Mouse (Mus musculus) cortical plate, adult 2 months (tissue): ENCODE results near the gene Ddx42. TPM values are rescaled to one million over a fixed set of nuclear protein-coding genes. Genes with fewer than 3 reads are reported as not detected.

Experiments used
- H3K27ac ChIP-seq: fragments of 200-500 bp; 2 replicates; pipeline ENCODE4 v1.5.1; 2012; ENCODE audit warnings: low read length, control low read depth, inconsistent platforms; ENCODE audit not compliant: insufficient read depth
- H3K4me1 ChIP-seq: fragments of 200-500 bp; 2 replicates; pipeline ENCODE4 v1.6.1; 2011; ENCODE audit warnings: low read length; ENCODE audit not compliant: control insufficient read depth, insufficient read depth
- H3K4me3 ChIP-seq: fragments of 200-500 bp; 2 replicates; pipeline ENCODE4 v1.5.1; 2011; ENCODE audit warnings: mild to moderate bottlenecking, low read length, control low read depth; ENCODE audit not compliant: insufficient read depth
- CTCF ChIP-seq: fragments of 200-500 bp; IDR thresholded peaks from 2 replicates; pipeline ENCODE4 v1.5.1; 2011; ENCODE audit warnings: mild to moderate bottlenecking, control low read depth, low read length; ENCODE audit not compliant: insufficient read depth; ENCODE audit errors: extremely low read depth
- POLR2A ChIP-seq: fragments of 200-500 bp; IDR thresholded peaks from 2 replicates; pipeline ENCODE4 v1.6.1; 2011; ENCODE audit warnings: mild to moderate bottlenecking, low read length, control low read depth; ENCODE audit not compliant: insufficient read depth; ENCODE audit errors: extremely low read depth
- polyA plus RNA-seq: library from polyadenylated mRNA; depleted of rRNA; stranded (reverse); fragments of >200 nt; gene quantifications from 2 replicates; pipeline ENCODE4 v1.2.3, GENCODE M21; 2012

Ddx42 gene
- polyA plus RNA-seq, 1 experiment, result 41.6 TPM

DNA sequence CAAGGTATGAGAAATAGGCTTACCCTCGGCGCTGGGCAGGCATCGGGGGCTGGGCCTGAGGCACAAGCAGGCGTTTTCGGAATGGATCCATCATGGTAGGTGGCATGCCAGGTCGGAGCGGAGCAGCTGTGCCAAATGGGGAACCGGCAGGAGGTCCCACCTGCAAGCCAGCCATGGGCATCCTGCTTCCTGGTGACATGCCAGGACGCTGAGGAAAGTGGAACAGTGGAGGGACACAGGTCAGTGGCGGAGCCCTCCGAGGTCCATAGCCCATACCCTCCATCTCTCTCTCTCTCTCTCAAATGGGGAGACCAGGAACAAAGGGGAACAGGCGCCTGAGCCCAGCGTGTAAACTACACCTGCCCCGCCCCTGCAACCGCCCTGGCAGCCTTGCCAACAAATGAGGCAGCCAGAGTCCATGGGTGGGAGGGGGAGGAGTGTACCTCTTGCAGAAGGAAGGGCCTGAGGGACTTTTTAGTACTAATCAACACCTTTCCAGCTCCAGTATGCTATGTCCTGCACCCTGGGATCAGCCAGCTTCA, 50.7 kb downstream of the Ddx42 start:
- H3K27ac ChIP-seq, result peak overlapping the region; percentile 15; the same call in 1 of the 2 replicates
- no peak overlapping the region for H3K4me3 ChIP-seq
- no peak for TF ChIP-seq CTCF
- no peak for TF ChIP-seq POLR2A
- H3K4me1 ChIP-seq, result peaks cover 2% of the 10 kb centered on the region

DNA sequence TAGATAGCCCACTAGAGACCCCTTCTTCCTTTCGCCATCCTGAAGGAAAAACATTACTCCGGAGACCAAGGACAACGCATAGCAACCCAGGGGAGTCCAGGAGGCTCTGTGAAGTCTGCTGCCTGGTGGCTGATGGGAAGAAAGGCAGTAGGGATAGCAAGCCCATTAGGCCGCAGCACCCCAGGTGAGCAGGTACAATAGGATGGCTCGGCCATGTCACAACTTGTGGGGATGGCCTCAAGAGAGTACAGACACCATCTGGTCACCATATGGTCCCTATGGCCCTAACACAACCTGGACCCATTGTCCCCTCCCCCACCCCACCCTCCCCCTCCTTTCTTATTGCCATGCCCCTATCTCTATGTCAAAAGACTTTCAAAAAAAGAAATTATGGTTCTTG, 51.1 kb downstream of the Ddx42 start:
- H3K27ac ChIP-seq, result peak overlapping the region; percentile 15; the same call in 1 of the 2 replicates
- H3K4me3 ChIP-seq, result no peak overlapping the region
- H3K4me1 ChIP-seq, result peaks cover 2% of the 10 kb centered on the region
- TF ChIP-seq POLR2A (no peak), CTCF (no peak)

DNA sequence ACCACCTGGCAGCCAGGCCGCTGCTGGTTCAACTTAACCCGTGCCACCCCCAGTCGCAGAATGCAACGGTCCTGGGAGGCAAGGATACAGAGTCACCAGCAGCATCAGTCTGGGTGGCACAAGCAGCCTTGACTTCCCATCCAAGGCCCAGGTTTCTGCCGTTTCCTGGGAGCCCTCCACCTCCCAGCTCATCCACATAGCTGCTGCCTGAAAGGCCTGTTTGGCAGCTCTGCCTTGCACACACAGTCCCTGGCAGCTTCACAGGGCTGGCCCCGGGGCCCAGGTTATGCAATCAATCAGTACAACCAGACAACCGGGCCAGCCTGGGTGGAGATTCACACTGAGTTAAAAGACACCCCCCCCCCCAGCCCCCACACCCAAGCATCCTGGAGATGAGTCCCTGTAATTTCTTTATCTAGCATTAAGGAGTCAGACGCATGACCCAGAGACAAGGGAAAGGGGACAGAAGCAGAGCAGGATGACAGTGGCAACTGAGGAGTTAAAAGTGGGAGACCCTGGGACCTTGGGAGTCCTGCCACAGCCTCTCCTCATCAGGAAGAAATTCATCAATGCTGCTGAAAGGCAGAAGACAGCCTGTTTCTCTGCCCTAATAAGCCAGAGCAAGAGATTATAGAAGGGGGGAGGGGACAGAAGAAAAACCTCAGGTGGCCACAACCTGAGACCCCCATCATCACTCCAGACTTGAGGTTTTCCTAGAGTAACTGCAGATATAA, 51.8 kb downstream of the Ddx42 start:
- Histone ChIP-seq H3K4me3 (no peak overlapping the region), H3K27ac (peak overlapping the region; percentile 77; the same call in 1 of the 2 replicates), H3K4me1 (peaks cover 2% of the 10 kb centered on the region)
- TF ChIP-seq CTCF, result no peak
- TF ChIP-seq POLR2A, result no peak

DNA sequence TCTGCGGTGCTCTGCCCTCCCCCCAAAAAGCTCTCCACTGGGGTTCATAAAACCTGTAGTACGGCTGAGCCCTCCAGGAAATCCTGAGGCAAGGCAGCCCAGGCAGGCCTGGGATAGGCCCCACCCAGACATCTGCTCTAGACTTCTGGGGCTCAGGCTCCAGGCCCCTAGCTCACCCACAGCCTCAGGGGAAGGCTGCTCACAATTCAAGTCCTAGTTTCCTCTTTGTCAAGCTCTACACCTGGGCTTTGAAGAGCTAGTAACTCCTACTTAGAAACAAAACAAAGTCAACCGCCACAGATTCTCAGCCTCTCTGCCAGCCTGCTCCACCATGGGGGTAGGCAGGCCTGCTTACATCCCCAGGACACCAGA, 52.3 kb downstream of the Ddx42 start:
- Histone ChIP-seq H3K4me1 (peaks cover 2% of the 10 kb centered on the region), H3K4me3 (no peak overlapping the region), H3K27ac (no peak overlapping the region)
- TF ChIP-seq POLR2A, result no peak
- no peak for TF ChIP-seq CTCF

DNA sequence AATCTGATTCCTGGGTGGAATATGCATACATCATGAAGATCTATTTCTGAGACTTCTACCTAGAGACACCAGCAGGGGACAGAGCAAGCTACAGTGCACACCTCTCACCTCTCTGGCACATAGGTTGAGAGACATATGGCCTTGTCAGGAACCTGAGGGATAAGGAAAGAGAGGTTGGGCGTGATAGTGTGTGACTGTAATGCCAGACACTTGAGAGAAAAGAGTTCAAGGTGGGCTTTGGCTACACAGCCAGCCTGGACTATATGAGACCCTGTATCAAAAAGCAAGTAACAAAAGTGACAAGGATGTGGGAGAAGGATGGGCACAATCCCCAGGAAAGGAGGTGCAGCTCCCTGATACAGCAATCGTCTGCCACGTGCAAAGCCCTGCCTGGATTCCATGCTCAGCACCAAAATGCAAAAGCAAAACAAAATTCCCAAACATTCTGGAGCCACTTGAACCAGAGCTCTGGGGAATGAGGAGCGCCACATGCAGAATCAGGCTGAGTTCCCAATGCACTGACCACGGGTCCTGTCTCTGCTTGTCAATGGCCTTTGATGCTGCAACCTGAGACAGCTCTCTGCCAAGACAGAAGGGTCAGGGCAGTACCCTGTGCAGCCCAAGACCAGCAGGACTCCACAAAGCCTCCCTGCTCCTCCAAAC, 54.5 kb downstream of the Ddx42 start:
- Histone ChIP-seq H3K4me1 (peaks cover 3% of the 10 kb centered on the region), H3K4me3 (peak overlapping the region; percentile 50), H3K27ac (peak overlapping the region; percentile 7; the same call in 1 of the 2 replicates)
- no peak for TF ChIP-seq POLR2A
- no peak for TF ChIP-seq CTCF

DNA sequence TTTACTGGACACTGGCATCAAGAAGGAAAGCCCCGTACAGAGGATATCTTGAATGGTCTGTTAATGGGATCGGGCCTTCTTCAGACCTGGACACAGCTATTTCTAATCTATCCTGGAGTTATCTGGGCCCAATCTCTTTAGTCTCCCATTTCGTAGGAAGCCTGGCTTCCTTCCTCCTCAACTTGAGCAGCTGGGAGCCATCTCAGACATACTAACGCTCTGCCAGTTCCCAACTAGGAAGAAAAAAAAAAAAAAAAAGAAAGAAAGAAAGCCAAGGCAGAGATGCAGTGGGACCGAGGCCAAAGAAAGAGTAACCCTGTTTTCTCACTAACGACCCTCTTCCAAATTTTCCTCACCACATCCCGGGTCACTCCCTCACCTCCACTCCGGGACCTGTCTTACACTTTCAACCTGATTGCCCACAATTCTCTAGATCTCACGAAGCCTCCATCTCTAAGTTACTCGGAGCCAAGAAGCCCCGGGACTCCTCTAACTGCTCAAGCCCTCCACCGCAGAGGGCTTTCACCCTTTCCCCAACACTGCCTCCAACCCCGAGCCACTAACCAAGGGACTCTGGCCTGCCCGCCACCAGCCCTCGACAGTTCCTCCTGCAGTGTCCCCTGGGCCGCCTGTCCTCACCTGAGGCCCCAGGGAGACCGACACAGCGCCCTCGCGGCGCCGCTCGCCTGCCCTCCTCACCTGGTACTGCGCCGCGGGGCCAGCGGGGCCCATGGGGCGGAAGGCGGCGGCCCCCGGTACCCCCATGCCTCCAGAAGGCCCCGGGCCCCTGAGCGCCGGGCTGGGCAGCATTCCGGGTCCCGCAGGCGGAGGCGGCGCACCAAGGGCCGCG, 55.3 kb downstream of the Ddx42 start:
- TF ChIP-seq POLR2A, result no peak
- no peak for TF ChIP-seq CTCF
- Histone ChIP-seq H3K4me3 (peak overlapping the region; percentile 50), H3K4me1 (peaks cover 5% of the 10 kb centered on the region), H3K27ac (peak overlapping the region; percentile 80)

DNA sequence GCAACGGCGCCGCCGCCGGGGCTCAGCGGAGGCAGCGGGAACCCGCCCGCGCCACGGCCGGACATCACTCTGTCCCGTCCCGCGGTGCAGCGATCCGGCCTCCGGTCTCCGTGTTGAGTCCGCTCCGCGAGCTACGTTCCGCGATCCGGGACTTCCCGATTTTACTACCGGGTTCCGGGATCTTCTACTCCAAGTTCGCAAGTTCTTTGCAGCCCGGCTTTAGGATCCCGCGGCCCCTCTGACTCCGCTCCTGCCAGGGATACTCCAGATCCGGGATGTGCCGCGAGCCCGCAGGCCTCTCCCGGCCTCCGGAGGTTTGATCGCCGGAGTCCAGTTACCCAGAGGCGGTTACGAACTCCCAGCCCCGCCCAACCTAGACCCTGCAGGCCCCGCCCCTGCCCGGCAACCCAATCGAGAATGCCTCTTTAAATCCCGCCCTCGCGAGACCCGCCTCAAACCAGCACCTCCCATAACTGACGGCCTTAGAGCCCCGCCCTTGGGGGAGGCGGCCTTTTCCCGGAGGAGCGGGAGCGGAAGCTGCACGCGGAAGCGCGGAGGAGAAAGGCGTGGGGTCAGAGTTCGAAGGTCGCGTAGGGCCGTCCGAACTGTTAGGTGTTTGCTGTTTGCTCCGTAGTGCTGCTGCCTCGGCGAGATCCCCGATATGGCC, 56.1 kb downstream of the Ddx42 start, which contains the start of gene Smarcd2:
TSS of gene Smarcd2 (minus strand) at position 329 of the 667 bp plus-strand sequence.
- TF ChIP-seq POLR2A (peak; percentile 63), CTCF (no peak)
- Histone ChIP-seq H3K27ac (peak within 1 kb of the TSS; percentile 80), H3K4me3 (peak within 1 kb of the TSS; percentile 50), H3K4me1 (peaks cover 5% of the 10 kb centered on the region)

DNA sequence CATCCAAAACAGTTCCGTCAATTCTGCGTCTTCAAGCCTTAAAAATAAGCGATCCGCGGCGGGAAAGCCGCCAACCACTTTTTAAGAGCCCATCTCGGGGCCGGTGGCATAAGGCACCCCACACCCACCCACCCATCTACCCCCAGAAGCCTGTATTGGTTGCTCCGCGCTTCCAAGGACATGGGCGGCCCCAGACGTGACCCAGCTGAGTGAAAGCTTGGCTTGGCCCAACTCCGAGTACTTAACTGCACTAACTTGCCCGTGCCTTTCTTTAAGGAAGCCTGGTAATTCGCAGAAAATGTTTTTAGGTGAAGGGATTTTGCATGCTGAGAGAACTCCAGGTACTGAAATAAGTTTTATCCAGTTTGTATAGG, 56.6 kb downstream of the Ddx42 start:
- H3K4me3 ChIP-seq, result peak overlapping the region; percentile 50
- TF ChIP-seq POLR2A, result no peak
- no peak for TF ChIP-seq CTCF

More for the DNA sequence above, 56.6 kb downstream of the Ddx42 start:
- H3K4me1 ChIP-seq, result peaks cover 3% of the 10 kb centered on the region
- H3K27ac ChIP-seq, result no peak overlapping the region
